Mouse (Mus musculus) cerebellum, postnatal 36 days (tissue): ENCODE measurements around the gene 1700037H04Rik.
A peak's percentile ranks its signal among the peaks of the same experiment; 100 is the strongest.

ENCODE experiments used
- DNase-seq, 2 experiments: peaks; one replicate each; pipeline ENCODE4 v3.0.0; 2021 to 2022; ENCODE audit warnings: mixed read lengths in 2 of 2

1700037H04Rik gene

GRCm38 (mm10) chr2:131159938-131160581, at the start of gene 1700037H04Rik:
Gene 1700037H04Rik (minus strand): TSS chr2:131160081.
- DNase-seq: peak; percentile 96

- no peak for DNase-seq
Measured at GRCm38 (mm10) chr2:131209125-131209795, 49.4 kb upstream of the 1700037H04Rik start.

DNA sequence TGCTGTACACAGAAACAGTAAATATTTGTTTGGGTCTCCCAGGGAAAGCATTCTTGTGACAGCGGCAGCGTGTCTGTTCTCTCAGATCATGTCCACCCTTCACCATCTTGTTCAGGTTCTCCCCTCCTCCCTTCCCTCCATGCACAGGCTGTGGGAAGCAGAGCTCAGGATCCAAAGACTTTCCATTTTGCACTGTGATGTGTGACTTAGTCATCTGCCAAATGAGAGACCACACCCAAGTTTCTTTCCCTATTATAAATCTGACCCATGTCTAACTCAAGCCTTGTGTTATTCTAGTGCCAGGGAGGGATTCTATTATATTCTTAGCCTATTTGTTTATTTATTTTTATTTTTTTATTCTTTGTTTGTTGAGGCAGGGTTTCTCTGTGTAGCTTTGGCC, 48.5 kb upstream of the 1700037H04Rik start:
- no peak for DNase-seq

GRCm38 (mm10) chr2:131206778-131207177, 46.9 kb upstream of the 1700037H04Rik start, which contains the start of gene Ap5s1:
Gene Ap5s1 (plus strand): TSS chr2:131207078.
- no peak for DNase-seq

DNA sequence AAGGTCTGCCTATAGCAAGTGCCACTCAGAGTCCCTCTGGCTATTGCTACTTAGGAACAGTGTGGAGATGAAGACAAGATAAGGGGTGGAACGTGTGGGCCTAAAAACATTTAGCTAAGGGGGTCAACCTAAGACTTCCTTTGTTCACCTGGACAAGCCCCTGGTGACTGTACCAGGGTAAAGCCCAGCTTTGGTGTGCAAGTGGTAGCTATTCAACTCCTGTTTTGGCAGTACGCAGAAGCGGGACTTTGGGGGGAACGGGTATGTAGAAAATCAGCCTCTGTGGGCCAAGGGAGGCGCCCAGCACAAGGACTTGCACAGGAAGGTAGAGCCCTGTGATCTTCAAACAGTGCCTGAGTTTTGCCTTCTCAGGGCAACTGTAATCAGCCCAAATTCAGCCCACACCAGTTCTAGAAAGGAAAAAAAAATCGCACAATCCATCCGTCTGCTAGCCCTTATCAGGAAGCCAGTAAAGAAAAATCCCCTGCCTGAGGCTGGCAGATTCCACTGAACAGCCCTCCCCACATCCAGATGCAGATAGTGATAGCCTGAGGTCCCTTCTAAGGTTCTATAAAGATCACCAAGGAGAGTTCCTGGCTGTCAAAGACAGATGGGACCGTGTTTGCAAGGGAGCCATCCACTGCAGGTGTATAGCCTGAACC, 45.8 kb upstream of the 1700037H04Rik start:
- no peak for DNase-seq

GRCm38 (mm10) chr2:131204410-131204981, 44.6 kb upstream of the 1700037H04Rik start:
- peak; percentile 24 to 39 for DNase-seq

DNA sequence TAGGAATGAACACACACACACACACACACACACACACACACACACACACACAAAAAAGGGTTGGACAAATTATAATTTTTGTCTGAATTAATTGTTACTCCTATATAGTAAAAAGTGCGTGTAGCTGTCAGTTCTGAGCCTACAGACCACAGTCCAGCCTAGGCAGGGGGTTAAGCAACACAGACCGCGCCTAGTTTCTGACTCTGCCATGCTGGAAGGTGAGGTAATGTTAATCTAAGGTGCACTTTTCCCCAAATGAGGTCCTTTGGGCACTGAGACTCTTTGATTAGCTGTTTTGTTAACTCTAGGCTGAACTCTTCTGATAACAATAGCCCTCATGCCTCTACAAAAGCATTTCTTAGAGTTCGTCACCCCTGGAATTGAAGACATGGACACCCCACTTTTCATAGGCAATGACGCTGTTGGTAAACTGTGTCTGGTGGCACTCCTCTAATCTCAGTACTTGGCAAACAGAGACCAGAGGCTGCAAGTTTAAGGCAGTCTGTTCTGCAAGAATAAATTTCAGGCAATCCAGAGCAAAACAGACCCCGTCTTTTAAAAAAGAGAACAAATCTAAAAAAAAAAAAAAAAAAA, 44.0 kb upstream of the 1700037H04Rik start:
- no peak for DNase-seq

DNA sequence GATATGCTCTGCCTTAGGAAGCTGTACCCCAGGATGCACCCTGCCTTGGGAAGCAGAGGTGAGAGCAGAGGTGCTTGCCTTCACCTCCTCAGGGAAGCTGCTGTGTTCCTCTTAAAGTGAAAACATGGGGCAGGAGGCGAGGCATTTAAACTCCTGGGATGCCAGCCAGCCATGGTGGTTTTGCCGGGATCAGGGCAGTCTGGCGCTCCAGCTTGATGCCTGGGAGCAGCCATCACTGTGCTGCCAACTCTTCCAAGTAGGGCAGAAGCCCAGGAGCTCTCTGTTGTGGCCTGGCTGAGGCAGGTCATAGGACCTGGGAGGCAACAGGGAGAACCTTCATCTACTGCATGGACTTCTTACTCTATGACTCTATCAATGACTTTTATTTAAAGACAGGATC, 41.4 kb upstream of the 1700037H04Rik start:
- DNase-seq: peak; percentile 35 to 45

DNA sequence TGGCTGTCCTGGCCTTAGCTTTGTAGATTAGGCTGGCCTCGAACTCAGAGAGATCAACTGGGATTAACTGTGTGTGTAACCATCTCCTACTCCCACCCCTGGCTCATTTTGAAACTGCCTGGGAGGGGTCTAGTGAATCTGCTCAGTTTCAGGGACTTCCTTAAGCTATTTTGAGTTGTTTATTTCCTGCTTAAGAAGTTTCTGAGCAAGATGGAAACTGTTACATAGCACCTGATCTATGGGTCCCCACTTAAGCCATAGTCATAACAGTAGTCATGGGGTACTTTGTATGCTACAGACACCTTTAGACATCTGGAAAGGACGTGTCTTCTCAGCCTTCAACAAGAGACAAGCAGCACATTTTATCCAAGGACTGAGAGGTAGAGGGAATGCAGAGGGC, 40.8 kb upstream of the 1700037H04Rik start:
- no peak for DNase-seq

GRCm38 (mm10) chr2:131196606-131197316, 36.9 kb upstream of the 1700037H04Rik start:
- no peak for DNase-seq

DNA sequence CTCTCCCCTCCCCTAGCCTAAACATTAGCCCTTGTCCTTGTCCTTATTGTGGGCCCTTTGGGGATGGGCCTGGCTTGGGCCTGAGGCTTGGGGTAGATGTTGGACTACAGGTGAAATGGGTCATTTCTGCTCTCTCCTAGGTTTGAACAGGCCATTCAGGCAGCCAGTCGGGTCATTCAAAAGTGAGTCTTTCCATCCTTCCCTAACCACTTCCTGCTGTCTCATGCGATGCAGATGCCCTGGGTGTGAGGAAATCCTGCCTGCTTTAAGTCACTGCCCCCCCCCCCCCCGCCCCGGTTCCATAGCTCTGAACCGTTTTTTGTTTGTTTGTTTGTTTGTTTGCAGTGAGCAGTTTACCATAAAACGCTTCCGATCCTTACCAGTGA, 31.1 kb upstream of the 1700037H04Rik start:
- no peak for DNase-seq

GRCm38 (mm10) chr2:131190344-131191004, 30.6 kb upstream of the 1700037H04Rik start:
- no peak for DNase-seq

- DNase-seq: no peak
Measured at GRCm38 (mm10) chr2:131189521-131190309, 29.8 kb upstream of the 1700037H04Rik start.

GRCm38 (mm10) chr2:131188311-131188710, 28.4 kb upstream of the 1700037H04Rik start:
- no peak for DNase-seq

DNA sequence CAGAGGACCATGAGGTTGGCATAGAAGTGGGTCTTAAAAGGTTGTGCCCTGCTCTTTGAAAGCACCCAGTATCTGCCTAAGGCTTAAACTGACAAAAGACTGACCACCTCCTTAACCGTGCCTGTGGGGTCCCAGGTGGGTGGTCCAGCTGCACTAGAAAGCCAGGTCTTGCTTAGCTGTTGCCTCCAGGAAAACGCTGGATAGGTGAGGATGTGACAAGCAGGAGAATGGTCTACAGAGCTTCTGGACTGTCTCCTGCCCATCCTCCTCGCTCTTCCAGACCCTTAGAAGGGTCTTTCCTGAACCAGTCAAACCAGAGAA, 27.7 kb upstream of the 1700037H04Rik start:
- no peak for DNase-seq

DNA sequence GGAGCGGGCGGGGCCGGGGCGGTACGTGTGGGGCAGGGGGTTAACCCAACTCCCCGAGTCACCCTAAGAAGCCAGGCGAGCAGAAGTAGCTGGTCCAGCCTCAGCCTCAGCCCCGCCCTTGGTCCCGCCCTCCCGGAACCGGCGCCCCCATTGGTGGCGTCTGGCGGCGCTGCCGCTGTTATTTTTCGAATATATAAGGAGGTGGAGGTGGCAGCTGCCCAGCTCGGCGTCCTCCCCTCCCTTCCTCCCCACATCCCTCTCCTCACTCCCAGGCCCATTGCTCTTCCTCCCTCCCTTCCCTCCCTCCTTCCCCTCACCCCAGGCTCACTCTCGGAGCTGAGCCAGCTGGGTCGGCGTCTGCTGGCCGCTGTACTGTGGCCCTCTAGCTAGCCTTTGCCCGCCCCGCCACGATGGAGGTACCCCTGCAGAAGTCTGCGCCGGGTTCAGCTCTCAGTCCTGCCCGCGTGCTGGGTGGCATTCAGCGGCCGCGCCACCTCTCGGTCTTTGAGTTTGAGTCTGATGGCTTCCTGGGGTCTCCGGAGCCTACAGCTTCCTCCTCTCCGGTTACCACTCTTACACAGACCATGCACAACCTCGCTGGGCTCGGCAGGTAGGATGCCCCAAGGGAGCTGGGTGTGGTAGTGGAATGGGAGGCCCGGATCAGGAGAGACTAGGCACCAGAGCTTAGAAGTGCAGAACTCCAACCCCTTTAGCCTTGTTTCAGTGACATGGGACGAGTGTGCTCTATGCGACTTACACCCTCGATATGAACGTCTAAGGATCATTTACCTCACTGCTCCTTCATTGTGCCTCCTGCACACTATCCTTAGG, 27.1 kb upstream of the 1700037H04Rik start, which contains the start of the genes Cdc25b and Spef1:
Gene Cdc25b, plus strand, starts transcription at position 179 of the 831 bp plus-strand sequence.
Gene Spef1, minus strand, starts transcription at position 512 of the 831 bp plus-strand sequence.
- peak; percentile 76 to 85 for DNase-seq

- DNase-seq: peak in 1 of 2 experiments; percentile 17
Measured at GRCm38 (mm10) chr2:131186343-131186742, 26.5 kb upstream of the 1700037H04Rik start.

GRCm38 (mm10) chr2:131179990-131180587, 20.2 kb upstream of the 1700037H04Rik start, which contains the start of gene Cenpb:
Gene Cenpb (minus strand): TSS chr2:131180067.
- DNase-seq: peak; percentile 84 to 91

- DNase-seq: peak; percentile 66 to 68
Measured at GRCm38 (mm10) chr2:131179246-131179886, 19.5 kb upstream of the 1700037H04Rik start.
